Mouse (Mus musculus): Measurements from ENCODE around the gene Acaca.

The Acaca gene

DNA sequence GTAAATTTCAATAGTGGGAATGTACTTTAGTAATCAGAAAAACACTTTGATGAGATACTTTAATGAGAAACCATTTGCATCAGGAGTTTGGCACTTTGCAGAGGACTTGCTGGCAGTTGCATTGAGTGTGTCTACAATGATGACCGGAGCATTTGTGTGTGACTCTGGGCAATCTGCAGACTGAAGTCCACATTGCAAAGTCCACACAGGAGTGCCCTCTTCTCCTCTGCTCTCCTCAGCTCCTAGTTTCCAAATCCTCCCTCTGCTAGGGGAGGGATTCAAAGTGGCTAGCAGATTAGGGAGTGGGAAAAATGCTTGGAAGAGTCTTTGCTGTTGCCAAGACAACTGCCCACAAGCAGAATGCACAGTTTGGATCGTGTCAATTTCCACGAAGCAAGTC lies 16.6 kb downstream of the Acaca start:
- CTCF ChIA-PET: no interaction called here

DNA sequence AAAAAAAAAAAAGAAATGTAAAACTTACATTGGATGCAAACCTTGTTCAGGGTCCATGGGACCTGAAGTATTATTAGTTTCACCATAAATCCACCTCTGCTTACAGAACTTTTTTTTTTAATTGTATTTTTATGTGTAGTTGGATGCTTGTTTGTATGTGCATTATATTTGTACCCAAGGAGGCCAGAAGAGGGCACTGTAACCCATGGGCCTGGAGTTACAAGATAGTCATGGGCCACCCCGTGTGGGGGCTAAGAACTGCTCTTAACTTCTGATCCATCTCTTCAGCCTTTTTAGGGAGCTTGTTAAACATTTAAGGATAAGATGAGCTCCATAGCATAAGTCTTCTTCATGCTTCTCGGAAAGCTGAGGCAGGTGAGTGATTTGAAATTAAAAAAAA lies 21.4 kb downstream of the Acaca start:
- CTCF ChIA-PET: interaction anchor here (0.6 to 0.7 kb wide), 2 partner anchors 11 to 21 kb away, joined by 3 to 4 read pairs; no protein-coding TSS in a partner anchor

DNA sequence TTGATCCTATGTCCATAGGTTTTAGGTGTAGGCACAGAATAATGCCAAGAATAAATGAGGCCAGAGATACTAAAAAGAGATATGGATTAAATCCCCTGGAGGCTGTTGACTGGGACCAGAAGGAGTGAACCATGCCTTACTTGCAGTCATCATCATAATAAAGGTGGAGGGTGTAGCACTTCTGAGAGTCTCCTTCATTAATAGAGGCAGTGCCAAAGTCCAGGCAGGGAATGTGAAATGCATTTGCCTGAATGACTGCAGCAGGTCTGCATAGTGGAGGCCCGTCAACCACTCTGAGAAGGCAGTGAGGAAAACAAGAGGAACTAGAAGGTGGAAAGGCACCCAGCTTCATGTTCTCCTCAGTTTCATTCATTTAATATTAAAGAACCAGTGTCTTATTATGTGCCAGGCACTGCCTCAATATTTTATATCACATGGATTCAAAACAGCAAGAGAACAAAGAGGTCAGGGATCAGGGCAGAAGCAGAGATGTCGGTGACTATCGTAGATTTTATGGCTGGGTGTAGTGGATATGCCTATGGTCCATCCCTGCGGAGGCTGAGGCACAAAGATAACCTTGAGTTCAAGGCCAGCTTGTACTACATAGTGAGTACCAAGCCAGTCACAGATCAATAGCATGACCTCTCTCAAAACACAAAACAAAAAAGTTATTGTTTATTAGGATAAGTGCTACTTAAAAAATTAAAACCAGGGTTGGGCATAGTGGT lies 27.2 kb downstream of the Acaca start:
- CTCF ChIA-PET: no interaction called here

DNA sequence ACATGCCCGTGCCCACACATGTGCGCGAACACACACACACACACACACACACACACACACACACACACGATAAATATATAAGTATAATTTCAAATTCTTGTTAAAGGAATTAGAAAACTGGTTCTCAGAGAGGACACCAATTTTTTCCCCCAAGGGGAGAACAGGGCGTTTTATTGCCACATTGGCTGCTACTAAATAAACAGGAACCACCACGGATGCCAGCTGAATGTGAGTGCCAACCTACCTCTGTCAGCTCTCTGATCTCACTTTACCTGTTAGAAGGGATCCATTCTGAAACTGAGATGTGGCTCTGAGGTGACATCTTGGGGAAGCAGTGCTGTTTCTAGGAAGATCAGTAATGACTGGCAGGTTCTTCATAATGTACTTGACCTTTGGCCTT lies 34.7 kb downstream of the Acaca start:
- CTCF ChIA-PET: no interaction called here

DNA sequence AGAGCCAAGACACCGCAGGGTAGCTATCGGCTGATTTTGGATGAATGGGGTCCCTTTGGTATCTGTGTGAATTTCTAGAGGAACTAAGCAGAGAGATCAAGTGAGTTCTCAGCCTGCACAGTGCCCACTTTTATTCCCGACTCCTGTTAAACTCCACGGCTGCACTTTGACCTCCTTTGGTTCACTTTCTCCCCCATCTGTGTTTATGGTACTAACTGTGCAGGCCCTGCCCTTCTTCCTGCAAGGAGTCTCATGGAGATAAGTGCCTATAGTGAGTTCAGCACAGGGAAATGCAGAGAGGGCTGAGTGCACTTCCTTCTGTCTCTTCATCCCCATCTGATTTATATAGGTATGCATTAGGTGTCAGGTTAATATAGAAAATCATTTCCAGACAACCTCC lies 35.1 kb downstream of the Acaca start:
- CTCF ChIA-PET: no interaction called here

DNA sequence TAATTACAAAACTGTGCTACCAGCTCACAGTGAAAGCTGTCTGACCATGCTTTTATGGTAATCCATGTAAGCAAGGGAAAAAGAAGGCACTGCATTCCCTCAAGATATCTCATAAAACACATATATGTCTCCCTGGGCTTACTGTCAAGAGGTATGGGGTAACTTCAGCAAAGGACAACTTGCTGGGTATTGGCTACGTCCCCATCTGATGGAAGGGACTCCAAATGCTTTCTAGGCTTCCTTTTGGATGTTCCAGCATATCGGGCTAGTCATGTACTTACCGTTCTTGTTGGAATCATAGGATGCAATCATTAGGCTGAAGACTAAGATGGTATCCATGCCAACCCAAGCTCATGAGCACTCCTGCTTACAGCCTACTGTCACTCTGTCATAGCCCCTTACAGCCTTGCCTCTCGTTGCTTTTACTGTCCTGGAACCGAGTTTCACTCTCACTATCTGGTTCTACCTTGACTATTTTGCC lies 37.6 kb downstream of the Acaca start, which contains the start of gene Gm11437:
Gene Gm11437, minus strand, starts transcription at position 431 of the 481 bp plus-strand sequence.
- CTCF ChIA-PET: interaction anchor here (0.6 kb wide), 1 partner anchor 14 kb away, joined by 3 read pairs; no protein-coding TSS in a partner anchor

DNA sequence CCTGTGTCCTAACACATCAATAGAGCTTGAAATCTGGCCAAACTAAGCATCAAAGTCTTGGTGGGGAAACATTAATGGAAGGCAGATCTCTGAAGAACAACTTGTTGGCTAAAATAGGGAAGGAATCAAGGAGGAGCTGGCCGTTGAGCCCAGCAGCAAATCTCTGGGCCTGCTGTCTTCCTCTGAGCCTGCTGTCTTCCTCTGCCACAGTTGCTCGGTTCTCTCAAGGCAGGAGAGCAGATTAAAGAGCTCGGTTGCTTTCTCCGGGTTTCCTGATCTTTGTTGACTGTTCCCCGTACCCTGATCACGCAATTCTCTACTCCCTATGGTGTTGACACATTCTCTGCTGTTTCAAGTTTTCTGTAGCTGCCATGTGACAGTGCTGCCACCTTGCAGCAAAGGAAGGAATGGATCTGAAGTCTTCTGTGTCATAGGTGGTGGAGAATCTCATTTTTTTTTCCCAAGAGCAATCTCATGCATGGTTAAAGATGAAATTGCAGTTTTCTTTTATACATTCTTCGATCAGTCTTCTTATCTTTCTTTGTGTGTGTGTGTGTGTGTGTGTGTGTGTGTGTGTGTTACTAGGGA lies 39.3 kb downstream of the Acaca start:
- CTCF ChIA-PET: no interaction called here

DNA sequence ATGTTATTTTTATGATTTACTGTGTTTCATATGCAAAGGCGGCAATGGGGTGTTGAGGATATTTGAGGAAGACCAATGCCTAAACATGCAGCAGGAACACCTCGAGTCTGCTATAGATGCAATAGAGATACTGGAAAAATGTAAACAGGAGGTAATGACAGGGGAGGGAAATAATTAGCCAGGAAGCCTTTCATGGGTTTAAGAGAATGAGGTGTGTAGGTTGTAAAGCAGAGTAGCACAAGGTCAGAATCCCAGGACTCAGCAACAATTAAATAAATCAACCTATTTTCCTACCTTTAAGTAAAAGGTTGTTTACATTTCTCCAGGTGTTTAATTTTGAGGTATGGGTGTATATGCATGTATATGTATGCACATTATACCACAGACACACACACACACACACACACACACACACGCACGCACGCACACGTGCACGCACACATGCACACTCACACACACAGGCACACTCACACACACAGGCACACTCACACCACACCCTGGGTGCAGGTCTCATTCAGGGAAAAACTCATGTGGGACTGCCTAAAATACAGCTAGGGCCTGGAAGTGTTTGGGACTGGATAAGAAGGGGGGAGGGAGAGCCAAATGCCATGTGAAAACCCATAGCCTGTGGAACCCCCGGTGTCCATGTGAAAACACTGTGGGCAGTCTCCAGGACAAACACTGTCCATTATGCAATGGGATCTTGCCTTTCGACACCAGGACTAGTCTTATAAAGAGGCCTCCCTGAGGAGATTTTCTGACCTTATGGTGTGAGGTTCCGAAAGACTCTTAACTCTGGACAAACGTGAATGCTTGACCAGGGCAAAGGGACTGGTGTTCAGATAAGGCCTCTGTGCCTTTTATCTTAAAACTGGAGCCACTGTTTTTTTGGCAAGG lies 43.3 kb downstream of the Acaca start:
- CTCF ChIA-PET: interaction anchor here (0.5 to 0.6 kb wide), 2 partner anchors 22 to 134 kb away, joined by 4 to 8 read pairs; no protein-coding TSS in a partner anchor

DNA sequence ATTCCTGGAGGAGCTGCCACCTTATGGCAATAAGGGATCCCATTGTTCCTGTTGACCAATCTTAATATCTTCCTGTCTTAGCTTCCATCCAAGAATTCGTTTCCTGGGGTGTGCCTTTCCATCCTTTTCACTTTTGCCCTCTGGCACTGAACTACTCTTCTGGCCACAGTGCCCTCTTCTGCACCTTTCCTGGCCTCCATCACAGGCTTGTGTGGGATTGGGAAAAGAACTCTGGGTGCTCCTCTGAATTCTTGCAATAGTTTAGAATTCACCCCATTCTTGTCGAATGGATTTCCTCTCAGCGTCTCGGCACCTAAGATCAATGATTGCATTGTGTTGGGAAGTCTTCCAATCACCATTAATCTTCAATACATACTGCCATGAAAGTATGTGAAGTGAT lies 49.1 kb downstream of the Acaca start:
- CTCF ChIA-PET: interaction anchor here (0.6 kb wide), 1 partner anchor 908 kb away, joined by 6 read pairs; no protein-coding TSS in a partner anchor

DNA sequence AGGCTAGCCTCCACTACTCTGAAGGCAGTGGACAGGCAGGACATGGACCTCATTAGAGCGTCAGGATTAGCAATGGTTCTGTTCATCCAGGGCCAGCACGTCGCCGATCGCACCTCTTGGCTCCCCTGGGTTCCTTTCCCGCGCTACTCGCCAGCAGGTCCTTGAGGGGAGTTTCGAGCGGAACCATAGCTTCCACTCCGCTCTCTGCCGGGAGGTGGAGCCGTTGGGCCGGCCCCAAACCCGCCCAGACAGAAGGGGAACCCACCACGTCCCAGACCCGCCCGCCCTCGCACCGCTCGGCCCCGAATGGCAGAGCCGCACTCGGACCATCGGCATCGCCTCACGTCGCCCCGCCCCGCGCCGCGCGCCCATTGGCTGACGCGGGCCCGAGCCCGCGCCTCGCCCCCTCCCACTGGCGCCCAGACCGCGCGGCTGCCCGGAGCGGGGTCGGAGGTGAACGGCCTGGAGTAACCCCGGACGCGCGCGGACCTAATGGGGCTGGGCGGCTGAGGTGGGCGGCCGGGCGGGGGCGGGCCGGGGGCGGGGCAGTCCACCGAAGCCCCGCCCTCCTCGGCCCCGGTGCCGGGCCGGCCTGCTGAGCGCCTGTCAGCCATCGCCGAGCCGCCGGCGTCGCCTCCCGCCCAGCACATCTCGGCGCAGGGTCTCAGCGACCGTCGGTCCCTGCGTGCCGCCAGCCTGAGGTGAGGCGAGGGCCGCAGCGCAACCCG lies 49.9 kb downstream of the Acaca start:
- CTCF ChIA-PET: interaction anchor here (0.6 kb wide), 1 partner anchor 71 kb away, joined by 7 read pairs; no protein-coding TSS in a partner anchor

DNA sequence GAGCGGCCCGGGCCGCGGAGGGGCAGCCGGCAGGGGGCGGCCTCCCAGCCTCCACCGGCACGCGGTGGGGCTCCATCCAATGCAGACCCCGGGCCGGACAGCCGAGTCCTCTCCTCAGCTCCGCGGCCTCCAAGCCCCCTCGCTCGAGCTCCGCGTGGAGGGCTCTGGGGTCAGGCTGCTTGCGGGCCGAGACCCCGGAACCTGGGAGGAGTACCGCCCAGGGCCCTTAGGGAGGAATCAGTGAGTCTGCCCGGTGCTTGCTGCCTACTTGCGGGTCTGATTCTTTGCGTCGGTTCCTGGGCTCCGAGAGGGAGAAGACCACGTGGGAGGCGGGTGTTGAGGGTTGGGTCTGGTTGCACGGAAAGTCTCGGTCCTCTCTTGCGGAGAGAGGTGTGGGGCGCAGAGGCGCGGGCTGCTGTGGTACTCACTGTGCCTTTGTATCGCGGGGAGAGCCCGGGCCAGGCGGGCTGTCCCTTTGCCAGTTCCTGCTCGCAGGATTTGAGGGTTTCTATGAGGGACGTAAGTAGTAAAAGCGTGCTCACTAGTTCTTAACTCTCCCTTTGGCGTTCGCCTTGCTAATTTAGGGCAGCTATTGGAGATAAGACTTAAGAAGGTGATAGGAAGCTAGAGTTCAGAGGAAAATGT lies 50.6 kb downstream of the Acaca start:
- CTCF ChIA-PET: interaction anchor here (0.6 kb wide), 1 partner anchor 71 kb away, joined by 7 read pairs; no protein-coding TSS in a partner anchor

DNA sequence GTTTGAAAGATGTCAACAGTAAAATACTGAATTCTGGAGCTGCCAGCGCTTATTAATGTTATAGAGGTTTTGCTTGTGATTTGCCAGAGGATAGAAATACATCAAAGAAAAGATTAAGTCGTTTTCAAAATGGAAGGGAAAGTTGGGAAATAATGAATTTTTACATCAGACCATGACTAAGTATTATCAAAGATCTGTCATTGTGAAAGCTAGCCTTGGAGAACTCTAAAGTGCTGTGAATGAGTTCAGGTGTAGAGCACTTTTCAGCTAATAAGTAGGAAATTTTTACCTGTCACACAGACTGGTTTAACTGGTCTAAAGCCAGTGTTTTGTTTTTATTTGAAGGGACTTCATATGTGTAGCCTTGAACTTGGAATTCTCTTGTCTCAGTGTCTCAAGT lies 51.8 kb downstream of the Acaca start:
- CTCF ChIA-PET: interaction anchor here (0.6 kb wide), 1 partner anchor 14 kb away, joined by 3 read pairs; no protein-coding TSS in a partner anchor

DNA sequence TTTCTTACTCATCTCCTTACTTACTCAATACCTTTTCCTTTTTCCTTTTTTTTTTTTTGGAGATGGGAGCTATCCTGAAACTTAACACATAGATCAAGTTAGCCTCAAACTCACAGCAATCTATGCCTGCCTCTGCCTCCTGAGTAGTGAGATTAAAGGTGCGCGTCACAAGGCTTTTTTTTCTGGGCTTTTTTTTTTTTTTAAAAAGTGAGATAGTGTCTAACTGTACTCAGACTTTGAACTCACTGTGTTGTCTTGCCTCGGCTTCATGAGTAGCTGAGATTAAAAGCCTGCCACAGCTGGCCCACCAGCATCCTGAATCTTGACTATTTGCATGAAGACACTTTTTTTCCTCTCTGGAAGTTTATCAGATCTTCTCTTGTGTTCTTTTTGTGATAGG lies 59.1 kb downstream of the Acaca start:
- CTCF ChIA-PET: no interaction called here

DNA sequence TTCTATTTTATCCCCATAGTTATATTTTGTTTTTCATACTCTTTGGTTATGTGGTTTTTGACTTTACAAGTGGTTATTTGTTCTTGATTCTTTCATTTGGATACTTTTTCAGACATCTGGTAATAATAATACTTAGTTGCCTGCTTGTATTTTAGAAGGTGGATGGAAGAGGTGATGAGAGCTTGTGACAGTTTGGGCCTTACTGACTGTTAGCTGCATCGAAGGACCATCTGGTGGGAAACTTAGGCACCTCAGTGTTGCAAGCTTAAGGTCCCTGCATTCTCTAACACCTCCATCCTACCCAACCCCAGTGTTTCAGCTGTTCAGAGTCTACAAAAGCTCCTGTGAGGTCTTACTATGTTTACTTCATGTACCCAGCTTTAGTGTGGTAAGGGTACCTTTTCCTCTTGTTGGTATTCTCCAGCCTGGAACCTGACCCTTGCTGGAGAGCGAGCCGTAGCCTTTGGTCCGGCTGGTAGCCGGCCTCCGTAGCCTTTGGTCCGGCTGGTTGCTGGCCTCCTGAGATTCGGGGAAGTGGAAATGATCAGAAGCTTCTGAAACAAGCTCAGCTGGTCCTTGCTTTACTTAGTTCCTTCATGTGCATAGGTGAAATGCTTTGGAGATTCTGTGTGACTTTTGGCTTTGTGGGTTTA lies 61.2 kb downstream of the Acaca start:
- CTCF ChIA-PET: no interaction called here

DNA sequence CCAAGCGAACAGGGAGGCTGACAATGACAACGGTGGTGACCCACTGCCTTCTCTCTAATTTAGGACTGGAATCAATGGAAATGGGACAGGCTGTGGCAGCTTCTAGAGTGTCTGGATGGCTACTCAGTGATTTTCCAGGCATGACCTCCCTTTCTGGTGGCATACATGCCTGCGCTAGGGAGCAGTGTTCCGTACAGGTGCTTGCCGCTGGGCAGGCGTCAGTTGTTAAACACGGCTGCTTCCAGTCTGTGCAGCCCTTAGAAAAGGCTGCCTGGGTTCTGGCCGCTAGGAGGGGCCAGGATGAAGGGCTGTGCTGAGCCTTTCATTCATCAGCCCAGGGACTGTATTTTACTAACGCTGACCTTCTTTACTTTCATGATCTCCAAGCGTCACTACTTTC lies 63.8 kb downstream of the Acaca start:
- CTCF ChIA-PET: no interaction called here

DNA sequence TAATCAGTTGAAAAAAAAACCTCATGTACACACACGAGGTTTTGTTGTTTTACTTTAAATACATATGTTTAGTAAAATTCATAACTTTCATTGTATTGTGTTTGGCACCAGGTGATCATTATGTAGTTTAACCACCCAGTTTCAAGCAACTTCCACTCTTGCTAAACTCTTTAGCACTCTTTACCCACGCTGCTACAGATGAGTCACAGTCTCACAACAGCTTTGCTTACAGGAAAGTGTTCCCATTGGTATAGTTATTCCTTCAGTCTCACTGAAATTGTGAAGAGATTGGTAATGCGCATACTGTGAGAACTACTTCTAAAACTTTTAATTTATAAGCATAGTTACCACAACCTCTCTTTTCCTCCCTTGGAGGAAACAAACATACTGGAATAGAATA lies 65.3 kb downstream of the Acaca start:
- CTCF ChIA-PET: no interaction called here

DNA sequence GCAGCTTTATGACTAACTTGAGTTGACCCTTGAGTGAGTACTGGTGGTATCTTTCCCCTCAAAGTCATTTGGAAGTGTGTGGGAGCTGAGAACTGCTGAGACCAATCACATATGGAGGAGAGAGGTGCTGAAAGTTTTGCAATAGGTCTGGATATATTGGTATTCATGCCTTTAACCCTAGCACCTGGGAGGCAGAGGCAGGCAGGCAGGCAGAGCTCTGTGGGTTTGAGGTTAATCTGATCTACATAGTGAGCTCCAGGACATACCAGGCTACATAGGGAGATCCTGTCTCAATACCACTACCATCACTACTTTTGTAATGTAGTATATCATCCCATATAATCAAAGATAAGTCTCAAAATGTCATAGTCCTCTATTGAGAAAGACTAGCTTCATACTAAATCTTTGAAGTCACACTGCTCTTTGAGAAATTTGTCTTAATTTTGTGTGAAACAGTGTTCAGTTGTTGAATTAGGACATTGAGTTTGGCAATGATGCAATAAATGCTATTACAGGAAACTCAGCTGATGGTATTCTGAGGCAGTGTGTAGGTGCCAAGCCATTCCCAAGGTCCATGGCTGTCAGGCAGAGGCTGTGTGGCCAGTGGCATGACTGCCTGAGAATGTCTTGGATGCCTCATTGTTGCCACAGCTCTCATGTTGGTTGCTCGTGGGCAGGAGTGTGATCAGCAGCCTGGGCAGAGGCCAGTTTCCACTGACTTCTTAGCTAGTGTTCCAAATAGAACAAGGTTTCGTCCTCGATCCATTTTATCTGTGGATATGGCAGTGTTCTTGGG lies 68.3 kb downstream of the Acaca start:
- CTCF ChIA-PET: interaction anchor here (0.6 kb wide), 1 partner anchor 43 kb away, joined by 19 read pairs; no protein-coding TSS in a partner anchor

DNA sequence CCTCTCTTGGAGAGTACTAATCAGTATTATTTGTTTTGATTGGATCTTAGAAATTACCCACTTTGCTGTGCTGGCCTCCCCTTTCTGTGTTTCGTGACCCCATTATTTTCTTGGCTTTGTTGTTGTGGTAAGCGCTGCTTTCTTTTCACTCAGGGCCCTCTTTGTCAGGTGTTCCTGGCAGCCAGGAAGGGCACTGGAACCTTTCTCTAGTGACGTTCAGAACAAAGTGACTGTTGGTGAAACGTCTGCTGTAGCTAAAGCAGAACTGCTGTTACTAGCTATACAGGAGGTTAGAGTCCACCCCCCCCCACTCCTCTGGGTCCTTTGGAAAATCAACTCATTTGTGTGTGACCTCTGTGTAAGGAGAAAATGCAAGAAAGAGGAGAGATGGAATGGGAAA lies 76.3 kb downstream of the Acaca start:
- CTCF ChIA-PET: no interaction called here

DNA sequence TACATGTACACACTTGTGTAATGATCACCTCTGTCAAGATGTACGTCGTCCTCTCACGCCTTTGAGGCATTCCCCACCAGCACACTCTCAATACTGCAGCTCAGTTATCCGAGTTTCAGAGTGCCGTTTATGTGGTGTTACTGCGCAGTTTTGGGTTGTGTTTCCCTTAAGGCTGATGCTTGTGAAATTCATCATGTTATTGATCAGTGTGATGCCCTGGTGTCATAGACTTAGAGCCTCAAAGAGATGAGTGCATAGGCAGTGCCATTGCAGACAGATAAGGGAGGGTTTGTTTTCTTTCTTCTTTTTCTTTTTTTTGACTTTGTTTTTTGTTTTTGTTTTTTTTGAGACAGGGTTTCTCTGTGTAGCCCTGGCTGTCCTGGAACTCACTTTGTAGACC lies 81.4 kb downstream of the Acaca start:
- CTCF ChIA-PET: no interaction called here

All from spleen, embryonic (tissue).